Mouse (Mus musculus) pancreas, adult 10 weeks (tissue): Measurements from ENCODE around the gene Mc3r. TPM values are rescaled to one million over a fixed set of nuclear protein-coding genes. Genes with fewer than 3 reads are reported as not detected.

ENCODE experiments used
- polyA plus RNA-seq: library from polyadenylated mRNA; stranded (reverse); fragments of 350-450 nt; fragmentation: Illumina TruSeq; extraction: RNeasy Lipid Tissue Mini Kit (QIAGEN cat#74804); gene quantifications from one replicate; pipeline ENCODE4 v1.2.3, GENCODE M21; 2015; ENCODE audit warnings: low read depth, low replicate concordance; ENCODE audit not compliant: insufficient read depth

The Mc3r gene
- not detected for polyA plus RNA-seq

DNA sequence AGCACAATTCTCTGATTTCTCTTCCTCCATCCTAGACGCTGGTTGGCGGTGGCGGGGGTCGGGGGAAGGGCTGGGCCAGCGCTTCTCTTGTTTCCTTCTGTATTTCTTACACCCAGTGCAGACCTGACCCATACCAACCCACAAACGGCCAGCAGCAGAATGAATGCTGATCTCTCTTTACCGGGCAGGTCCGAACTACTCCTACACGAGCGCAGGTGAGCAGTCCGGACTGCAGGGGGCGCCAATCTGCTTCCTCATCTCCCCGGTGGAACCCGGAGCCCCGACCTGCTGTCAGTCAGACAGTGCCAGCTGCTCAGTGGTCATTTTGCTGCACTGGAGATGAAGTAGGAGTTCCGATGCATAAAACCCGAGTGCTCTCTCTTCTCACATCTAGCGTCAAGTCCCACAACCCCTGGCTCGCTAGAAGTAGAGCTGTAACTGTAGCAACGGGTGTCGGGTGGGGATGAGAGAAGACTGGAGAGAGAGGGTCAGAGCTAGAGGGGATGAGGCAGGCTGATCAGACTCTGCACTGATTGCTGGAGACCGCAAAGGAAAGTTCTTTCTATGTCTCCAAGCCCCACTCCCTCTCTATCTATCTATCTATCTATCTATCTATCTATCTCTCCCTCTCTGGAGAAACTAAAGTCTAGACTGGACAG lies at the start of gene Mc3r:
TSS of gene Mc3r (plus strand) at position 387 of the 659 bp plus-strand sequence.

Other genes with a start within 250 kb of the Mc3r start
- gene Cbln4, start 205.0 kb upstream of the Mc3r start, polyA plus RNA-seq: not detected
- gene Fam210b, start 97.1 kb downstream of the Mc3r start, polyA plus RNA-seq: 5.9 TPM
- not detected for gene Aurka, start 122.0 kb downstream of the Mc3r start, polyA plus RNA-seq
- gene Cstf1, start 122.2 kb downstream of the Mc3r start, polyA plus RNA-seq: 5.6 TPM
- gene Cass4, start 145.3 kb downstream of the Mc3r start, polyA plus RNA-seq: 0.30 TPM
- 10.7 TPM for gene Rtf2, start 192.1 kb downstream of the Mc3r start, polyA plus RNA-seq
- not detected for gene Gcnt7, start 210.1 kb downstream of the Mc3r start, polyA plus RNA-seq
- gene Fam209, start 224.0 kb downstream of the Mc3r start, polyA plus RNA-seq: not detected